ENCODE assay signal across 29 mouse cellular contexts in the genomic region with DNA sequence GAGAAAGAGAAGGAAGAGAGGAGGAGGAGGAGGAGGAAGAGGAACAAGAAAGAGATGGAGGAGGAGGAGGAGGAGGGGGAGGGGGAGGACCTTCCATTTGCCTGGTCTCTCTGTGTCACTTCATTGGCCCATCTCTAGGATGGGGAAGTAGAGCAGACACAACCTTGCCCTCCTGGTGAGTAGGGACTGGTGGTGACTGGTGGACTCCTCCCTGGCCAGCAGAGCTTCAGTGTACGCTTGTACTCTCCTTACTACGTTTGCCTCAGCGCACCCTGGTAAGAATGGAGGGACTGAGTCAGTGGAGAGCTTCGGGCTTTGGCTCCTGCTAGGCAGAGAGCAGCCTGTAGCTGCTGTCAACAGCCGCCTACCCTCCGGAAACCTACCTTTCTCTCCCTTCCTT. TPM values are rescaled to one million over a fixed set of nuclear protein-coding genes. Genes with fewer than 3 reads are reported as not detected.
"Had no signal": no experiment of that assay in that cellular context is flagged by ENCODE, and none has a peak within 500 bp of the region (broad histone marks: within the 10 kb centered on the region; RNA-seq: fewer than 3 reads in every experiment).

No protein-coding gene starts in this region.

- ATAC-seq: midbrain, embryonic 13.5 days; midbrain, embryonic 16.5 days had no signal

- DNase-seq: kidney, adult 8-10 months; kidney, postnatal 10 days; kidney, postnatal 36 days; layer of hippocampus, postnatal 36 days; liver, embryonic 13.5 days; lung, adult 2 months; right cerebral cortex, adult 18-20 months; right cerebral cortex, postnatal 14 days; right cerebral cortex, postnatal 4 days; thymus, postnatal 25 days had no signal

- H3K9ac ChIP-seq: kidney, embryonic 15.5 days; liver, embryonic 13.5 days; midbrain, embryonic 13.5 days had no signal

- H3K4me3 ChIP-seq: kidney, embryonic 15.5 days; left cerebral cortex, adult 2 months; liver, embryonic 13.5 days; midbrain, embryonic 10.5 days; midbrain, embryonic 13.5 days had no signal

- H3K27ac ChIP-seq: kidney, embryonic 15.5 days; left cerebral cortex, adult 2 months; liver, embryonic 13.5 days; macrophage; midbrain, embryonic 10.5 days; midbrain, embryonic 13.5 days had no signal

- H3K9me3 ChIP-seq: kidney, embryonic 15.5 days; liver, embryonic 13.5 days; midbrain, embryonic 10.5 days; midbrain, embryonic 13.5 days had no signal

- H3K4me1 ChIP-seq: liver, embryonic 13.5 days; midbrain, embryonic 10.5 days; midbrain, embryonic 13.5 days had no signal

- H3K36me3 ChIP-seq: kidney, embryonic 15.5 days; liver, embryonic 13.5 days; midbrain, embryonic 10.5 days; midbrain, embryonic 13.5 days had no signal

RNA-seq across cellular contexts. Expression of gene Lrrc15, which starts 19.6 kb away (rescaled TPM):
- total RNA-seq: left cerebral cortex, adult 2 months; left cerebral cortex, postnatal 10 days; left cerebral cortex, postnatal 36 days; liver, adult 2 months; monocyte, adult 5-6 weeks had no signal
- polyA plus RNA-seq: liver, adult 2 months; liver, embryonic 13.5 days; macrophage had no signal

RNA-seq across cellular contexts. Expression of gene Cpn2, which starts 35.4 kb away (rescaled TPM):
- total RNA-seq: layer of hippocampus, adult 8-10 months; layer of hippocampus, postnatal 10 days; layer of hippocampus, postnatal 36 days; left cerebral cortex, adult 2 months; left cerebral cortex, postnatal 10 days; left cerebral cortex, postnatal 36 days; monocyte, adult 5-6 weeks had no signal
- polyA plus RNA-seq: limb, embryonic 11.5 days; limb, embryonic 14.5 days; lung, embryonic 16.5 days; macrophage; midbrain, embryonic 10.5 days; midbrain, embryonic 13.5 days; midbrain, embryonic 16.5 days; neural tube, embryonic 11.5 days; neural tube, embryonic 14.5 days; stomach, embryonic 14.5 days; thymus, postnatal 0 days had no signal
